Mouse (Mus musculus) cerebellum, adult (tissue): ENCODE data around the gene Mmp28.

Experiments used
- ATAC-seq: cut with Nextera tagmentation; 2 replicates; pipeline ENCODE4 v1.9.2; 2017; ENCODE audit warnings: mild to moderate bottlenecking, moderate library complexity, mixed read lengths; ENCODE audit not compliant: insufficient number of reproducible peaks, low FRiP score, low TSS enrichment

Gene Mmp28

DNA sequence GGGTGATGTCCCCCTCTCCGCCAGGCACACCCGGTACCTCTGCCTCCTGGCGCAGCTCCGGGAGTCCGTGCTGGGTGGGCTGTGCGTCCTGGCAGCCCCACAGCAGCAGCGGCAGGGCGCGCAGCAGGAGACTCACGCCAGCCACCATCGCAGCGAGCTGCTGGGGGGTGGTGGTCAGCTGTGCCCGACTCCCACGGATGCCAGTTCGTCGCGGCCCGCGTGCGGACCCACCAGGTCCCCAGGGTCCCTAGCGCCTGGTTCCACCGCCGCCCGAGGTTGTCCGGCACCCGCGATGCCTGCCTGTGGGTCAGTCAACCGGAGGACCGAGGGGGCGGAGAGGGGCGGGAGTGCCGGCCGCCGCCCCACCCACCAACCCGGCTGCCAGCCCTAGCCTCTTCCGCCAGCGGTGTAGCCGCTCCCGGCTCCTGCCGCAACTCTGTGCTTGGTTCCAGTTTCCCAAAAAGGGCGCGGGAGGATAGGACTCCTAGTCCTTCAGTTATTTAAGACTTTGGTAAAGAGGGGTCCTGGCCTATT, at the start of gene Mmp28:
Gene Mmp28 (minus strand): TSS at position 361 of the 534 bp plus-strand sequence.
- ATAC-seq = 0 out of 2 replicates have a peak, but pooled peaks have one; percentile 45

GRCm38 (mm10) chr11:83509521-83509920, 46.6 kb upstream of the Mmp28 start:
- no peak for ATAC-seq

GRCm38 (mm10) chr11:83504308-83504707, 41.4 kb upstream of the Mmp28 start:
- ATAC-seq = no peak

DNA sequence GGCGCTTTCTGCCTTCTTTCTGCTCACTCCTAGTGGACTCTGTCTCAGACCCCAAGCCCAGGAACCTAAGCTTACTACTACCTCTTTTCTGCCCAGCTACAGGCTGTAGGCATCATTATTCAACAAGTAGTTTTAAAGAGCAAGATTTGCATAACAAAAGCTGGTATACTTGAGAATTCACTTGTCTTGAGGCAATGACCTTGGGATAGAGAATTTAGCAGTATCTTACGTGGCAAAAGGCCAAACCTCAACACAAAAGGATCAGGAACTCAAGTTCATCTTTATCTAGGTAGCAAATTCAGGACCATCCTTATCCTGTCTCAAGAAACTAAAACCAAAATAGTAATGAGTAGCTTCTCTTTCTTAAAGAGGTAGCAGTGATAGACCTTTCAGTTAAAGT, 32.7 kb upstream of the Mmp28 start:
- ATAC-seq = no peak

DNA sequence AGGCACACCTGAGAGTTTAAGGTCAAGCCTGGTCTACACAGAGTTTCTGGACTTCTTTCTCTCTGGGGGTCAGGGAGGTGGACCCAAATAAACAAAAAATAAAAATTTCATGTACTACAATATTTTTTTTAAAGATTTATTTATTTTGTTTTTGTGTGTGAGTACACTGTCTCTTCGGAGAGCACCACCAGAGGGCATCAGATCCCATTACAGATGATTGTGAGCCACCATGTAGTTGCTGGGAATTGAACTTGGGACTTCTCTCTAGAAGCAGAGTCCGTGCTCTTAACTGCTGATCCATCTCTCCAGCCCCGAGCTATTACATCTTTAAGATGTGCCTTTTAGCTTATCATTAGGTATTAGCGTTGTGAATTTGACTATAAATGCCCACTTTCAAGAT, 28.6 kb upstream of the Mmp28 start:
- no peak for ATAC-seq

DNA sequence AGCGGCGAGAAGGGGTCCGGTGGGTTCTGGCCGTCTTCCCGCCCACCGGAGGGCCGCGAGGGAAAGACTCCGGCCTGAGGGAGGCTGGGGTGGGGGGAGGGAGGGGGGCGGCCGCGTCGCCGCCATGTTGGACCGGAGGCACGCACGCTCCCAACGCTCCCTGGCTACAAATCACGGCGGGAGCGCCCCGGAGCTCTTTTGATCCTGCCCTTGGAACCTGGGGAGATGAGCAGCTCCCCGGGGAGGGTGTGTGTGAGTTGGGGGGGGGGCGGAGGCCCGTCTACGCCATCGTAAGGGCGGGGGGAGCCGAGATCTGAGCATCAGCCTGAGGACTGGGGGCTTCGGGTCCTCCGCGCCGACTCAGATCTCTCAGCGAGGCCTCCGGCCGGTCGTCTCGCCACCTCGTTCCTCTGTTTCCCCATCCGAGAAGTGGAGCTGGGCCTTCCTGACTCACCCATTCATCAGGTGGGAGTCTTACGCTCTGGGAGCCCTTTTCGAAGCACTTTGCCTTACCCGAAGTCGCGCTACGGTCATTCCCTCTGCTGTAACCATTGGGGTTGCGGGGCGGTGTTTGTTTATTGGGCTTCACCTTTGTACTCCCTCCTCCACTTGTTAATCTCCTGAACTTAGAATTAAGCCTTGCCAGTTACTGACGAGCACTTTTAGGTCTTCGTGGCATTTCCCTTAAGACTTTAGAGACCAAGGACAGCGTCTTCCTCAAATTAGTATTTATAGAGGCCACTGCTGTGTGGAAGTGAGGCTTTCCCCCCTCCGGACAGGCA, 10.6 kb upstream of the Mmp28 start:
- no peak for ATAC-seq

DNA sequence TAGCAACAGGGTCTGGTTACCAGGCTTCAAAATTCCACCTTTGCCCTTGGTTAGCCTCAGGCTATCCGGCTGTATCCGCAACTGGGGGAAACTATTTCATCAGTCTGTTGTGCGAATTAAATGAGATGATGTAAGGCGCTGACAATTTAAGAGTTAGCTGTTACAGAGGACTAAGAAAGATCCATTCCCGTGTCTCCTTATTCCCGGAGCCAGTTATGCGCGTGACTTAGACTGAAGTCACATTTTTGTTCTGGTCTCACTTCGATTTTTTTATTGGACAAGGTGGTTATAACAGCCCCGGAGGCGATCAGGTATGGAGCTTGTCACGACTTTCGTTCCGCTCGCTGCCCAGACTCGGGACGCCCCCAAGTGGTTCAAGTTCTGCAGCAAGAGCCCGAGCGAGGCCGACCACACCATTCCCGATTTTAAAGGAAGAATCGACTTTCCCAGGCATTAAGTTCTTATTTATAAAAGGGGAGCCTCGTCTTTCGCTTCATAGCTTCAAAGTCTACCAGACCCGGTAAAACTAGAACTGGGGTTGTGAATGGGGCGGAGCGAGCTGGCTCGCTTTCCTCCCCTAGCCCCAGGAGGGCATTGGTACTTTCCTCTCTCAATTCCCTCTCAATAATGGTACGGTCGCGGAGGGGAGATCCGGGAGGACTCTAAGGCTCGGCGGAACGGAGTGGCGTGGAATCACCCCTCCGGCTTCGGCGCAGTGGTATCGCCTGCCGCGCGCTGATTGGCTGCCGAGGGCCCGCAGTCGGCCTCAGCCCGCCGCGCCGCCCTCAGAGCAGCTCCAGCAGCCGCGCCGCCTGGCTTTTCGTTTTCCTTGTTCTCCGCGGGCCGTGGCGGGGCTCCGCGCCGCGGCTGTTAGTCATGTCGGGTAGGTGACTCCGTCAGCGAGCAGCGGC, 9.7 kb upstream of the Mmp28 start, which contains the start of gene Taf15:
Gene Taf15 (plus strand): TSS at position 763 of the 911 bp plus-strand sequence.
- peak; percentile 96 for ATAC-seq

GRCm38 (mm10) chr11:83471766-83472165, 8.9 kb upstream of the Mmp28 start:
- ATAC-seq = no peak

- ATAC-seq = no peak
These were observed 5.9 kb upstream of the Mmp28 start for GRCm38 (mm10) chr11:83468765-83469164.

GRCm38 (mm10) chr11:83467120-83467652, 4.3 kb upstream of the Mmp28 start:
- no peak for ATAC-seq

GRCm38 (mm10) chr11:83465976-83466375, 3.1 kb upstream of the Mmp28 start:
- ATAC-seq = peak; percentile 78

GRCm38 (mm10) chr11:83461462-83462027, 1.3 kb downstream of the Mmp28 start:
- no peak for ATAC-seq

DNA sequence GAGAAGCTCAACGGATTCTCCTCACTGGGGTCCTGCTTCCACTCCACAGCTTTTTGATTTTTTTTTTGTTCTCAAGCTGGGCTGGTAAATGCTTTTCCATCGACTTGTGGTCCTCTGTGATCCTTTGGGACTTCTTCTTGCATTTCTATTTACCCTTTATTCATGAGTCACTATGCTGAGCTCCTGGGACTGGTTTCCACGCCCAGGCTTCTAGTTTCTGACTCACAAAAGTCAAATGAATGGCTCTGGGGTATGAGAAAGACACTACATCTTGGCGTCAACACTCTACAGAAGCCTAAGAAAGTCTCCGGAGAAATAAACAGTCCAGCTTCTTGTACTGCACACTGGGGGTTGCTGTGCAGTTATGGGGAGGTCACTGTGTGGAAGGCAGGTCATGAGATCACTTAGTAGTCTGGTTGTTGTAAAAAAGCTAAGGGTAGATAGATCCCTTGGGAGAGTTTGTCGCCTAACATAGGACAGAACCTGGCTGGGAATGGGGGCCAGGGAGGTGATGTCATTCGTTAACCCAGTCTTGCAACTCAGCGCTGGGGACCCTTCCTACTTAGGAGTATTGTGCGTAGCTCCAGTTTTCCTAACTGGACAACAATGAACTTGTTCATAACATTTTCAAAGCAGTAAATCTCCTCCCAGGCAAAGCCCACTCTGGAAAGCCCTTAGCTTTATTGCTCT, 4.8 kb downstream of the Mmp28 start:
- ATAC-seq = no peak

GRCm38 (mm10) chr11:83457257-83457656, 5.6 kb downstream of the Mmp28 start:
- no peak for ATAC-seq

- no peak for ATAC-seq
These were observed 7.3 kb downstream of the Mmp28 start for GRCm38 (mm10) chr11:83455608-83456007.

DNA sequence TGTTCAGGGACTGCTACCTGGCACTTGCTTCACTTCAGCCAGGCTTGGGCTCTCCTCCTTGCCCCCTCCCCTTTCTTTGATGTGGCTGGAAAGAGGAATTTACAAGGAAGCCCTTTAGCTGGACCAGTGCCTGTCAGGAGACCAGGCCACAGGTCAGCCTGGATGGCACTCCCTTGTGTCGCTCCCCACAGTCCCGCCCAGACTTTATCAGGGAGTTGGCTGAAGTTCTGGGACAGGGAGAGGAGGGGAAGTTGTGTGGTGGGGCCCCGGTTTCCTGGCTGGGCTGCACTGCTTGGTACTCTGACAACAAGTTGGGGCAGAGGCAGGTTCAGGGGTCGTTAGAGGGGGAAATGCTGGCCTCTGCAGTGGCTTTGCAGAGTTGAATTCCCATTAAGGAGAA, 8.3 kb downstream of the Mmp28 start:
- ATAC-seq = no peak

- no peak; the same call in 1 of the 2 replicates for ATAC-seq
These were observed 11.6 kb downstream of the Mmp28 start for GRCm38 (mm10) chr11:83451281-83451680.

DNA sequence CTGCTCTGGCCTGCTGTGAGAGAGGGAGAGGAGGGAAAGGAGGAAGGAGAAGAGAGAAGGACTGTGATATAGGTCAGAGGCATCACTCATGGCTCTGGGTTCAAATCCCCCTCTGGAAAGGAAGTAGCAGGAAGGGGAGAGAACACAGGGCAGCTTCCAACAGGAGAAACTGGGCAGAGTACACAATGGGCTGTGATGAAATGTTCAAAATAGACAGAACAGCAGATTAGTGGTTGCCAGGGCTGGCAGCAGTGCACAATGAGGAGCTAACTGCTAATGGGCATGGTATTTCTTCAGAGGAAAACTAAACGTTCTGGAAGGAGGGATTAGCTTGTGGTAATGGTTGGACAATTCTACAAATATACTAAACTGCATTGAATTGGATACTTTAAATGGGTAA, 12.3 kb downstream of the Mmp28 start:
- no peak for ATAC-seq

DNA sequence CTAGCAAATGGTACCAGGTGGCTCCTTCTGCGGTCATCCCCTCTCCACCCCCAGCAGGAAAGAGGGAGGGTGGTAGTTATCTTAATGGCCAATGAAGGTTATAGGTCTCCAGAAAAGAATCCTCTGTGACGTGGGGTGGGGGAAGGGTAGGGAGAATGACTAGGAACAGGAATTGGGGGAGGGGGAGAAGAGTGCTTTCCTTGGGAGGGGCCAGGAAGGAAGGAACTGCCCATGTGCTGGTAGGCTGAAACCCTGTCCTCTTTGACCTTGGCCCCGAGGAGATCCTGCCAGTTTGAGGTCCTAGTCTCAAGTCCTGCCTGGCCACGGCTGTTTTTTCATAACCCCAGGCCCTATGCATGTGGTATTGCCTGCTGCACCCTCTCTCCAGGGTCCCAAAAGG, 13.6 kb downstream of the Mmp28 start:
- no peak for ATAC-seq

DNA sequence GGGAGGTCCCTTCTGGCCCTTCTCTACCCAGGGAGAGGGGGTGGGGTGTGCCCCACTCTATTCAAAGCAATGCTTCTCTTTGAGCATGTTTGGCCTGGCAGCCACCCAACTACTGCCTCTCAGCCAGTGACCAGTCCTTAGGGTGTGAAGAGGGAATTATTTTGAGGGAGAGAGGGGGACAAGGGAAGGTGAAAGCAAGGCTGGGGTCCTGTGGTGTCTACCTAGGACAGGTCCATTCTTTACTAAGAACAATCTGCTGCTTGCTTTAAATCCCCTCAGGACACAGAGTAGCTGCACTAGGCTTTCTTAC, 14.0 kb downstream of the Mmp28 start:
- ATAC-seq = no peak
